In the genomic region with DNA sequence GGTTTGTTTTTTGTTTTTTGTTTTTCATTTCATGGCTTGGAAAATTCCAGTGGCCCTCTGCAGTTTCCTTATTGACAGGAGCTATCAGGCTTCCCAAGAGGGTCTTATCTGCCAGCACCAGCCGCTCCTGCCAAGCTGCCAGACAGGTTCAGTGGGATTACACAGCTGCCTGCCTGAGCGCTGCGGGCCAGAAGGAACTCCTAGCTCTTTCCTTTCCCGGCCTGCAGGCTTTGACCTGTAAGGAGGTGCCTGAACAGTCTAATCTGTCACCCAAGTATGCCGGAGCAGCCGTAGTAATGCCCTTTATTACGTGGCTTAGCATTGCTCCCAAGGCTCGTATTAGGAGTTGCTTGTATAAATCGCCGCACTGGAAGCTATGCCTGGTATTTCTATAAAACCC, we compare ENCODE assay signal across 8 mouse cellular contexts. TPM values are rescaled to one million over a fixed set of nuclear protein-coding genes. Genes with fewer than 3 reads are reported as not detected.
A peak's percentile ranks its signal among the peaks of the same experiment; 100 is the strongest.
DNase-seq lines count a peak whose midpoint lies in the region; ATAC-seq lines count a peak whose summit lies in the region.

No protein-coding gene starts in this region.

- peaks cover 43% of the 10 kb centered on the region for H3K27me3 ChIP-seq in hindbrain, embryonic 10.5 days (ENCODE audit: insufficient read depth, poor library complexity, severe bottlenecking)
- H3K27me3 ChIP-seq in limb, embryonic 13.5 days: peaks cover 19% of the 10 kb centered on the region
- peaks cover 36% of the 10 kb centered on the region for H3K27me3 ChIP-seq in midbrain, embryonic 13.5 days

- H3K4me1 ChIP-seq in hindbrain, embryonic 10.5 days (replicated peaks): peaks cover 28% of the 10 kb centered on the region
- peaks cover 37% of the 10 kb centered on the region for H3K4me1 ChIP-seq in limb, embryonic 13.5 days
- peaks cover 24% of the 10 kb centered on the region for H3K4me1 ChIP-seq in midbrain, embryonic 13.5 days (replicated peaks)

- no peaks in the 10 kb centered on the region for H3K9me3 ChIP-seq in hindbrain, embryonic 10.5 days
- H3K9me3 ChIP-seq in limb, embryonic 13.5 days: no peaks in the 10 kb centered on the region
- no peaks in the 10 kb centered on the region for H3K9me3 ChIP-seq in midbrain, embryonic 13.5 days

- peak; percentile 89; the same call in 1 of the 2 replicates for ATAC-seq in limb, embryonic 13.5 days (ENCODE audit: low FRiP score, low read depth)
- peak; percentile 90 for ATAC-seq in midbrain, embryonic 13.5 days
- ATAC-seq in activated CD4-positive, CD25-positive, alpha-beta regulatory T cell, adult 4 months: no peak

- no peak overlapping the region; the same call in 1 of the 2 replicates for H3K27ac ChIP-seq in hindbrain, embryonic 10.5 days
- no peak overlapping the region for H3K27ac ChIP-seq in limb, embryonic 13.5 days
- H3K27ac ChIP-seq in midbrain, embryonic 13.5 days: no peak overlapping the region

- WGBS in hindbrain, embryonic 10.5 days: 13% methylated on average over 10 of the region's 10 CpGs
- 2% methylated on average over 10 of the region's 10 CpGs for WGBS in limb, embryonic 13.5 days
- WGBS in midbrain, embryonic 13.5 days: 10% methylated on average over 10 of the region's 10 CpGs

- 0 out of 2 replicates have a peak overlapping the region, but pooled peaks have one; percentile 11 for H3K4me3 ChIP-seq in hindbrain, embryonic 10.5 days
- 0 out of 2 replicates have a peak overlapping the region, but pooled peaks have one; percentile 17 for H3K4me3 ChIP-seq in limb, embryonic 13.5 days
- H3K4me3 ChIP-seq in midbrain, embryonic 13.5 days (replicated peaks): peak overlapping the region; percentile 12; the same call in 1 of the 2 replicates

- peak; percentile 52 to 80 for DNase-seq in urinary bladder, adult 18-20 months (ENCODE audit: low spot score in 2 of 2)
- DNase-seq in urinary bladder, postnatal 10 days (ENCODE audit: low spot score): no peak
- peak; percentile 57 for DNase-seq in hindbrain, embryonic 10.5 days (ENCODE audit: low spot score)
- DNase-seq in Muller cell, postnatal 12 days (ENCODE audit: inconsistent ontology term): no peak
- no peak for DNase-seq in frontal cortex, postnatal 25 days (ENCODE audit: low spot score in 2 of 2)

- H3K9ac ChIP-seq in limb, embryonic 13.5 days: no peak overlapping the region
- H3K9ac ChIP-seq in midbrain, embryonic 13.5 days (replicated peaks): no peak overlapping the region

- H3K4me2 ChIP-seq in limb, embryonic 13.5 days (replicated peaks): peak overlapping the region; percentile 51
- H3K4me2 ChIP-seq in midbrain, embryonic 13.5 days (replicated peaks): peak overlapping the region; percentile 35

- no peaks in the 10 kb centered on the region for H3K36me3 ChIP-seq in hindbrain, embryonic 10.5 days
- H3K36me3 ChIP-seq in limb, embryonic 13.5 days: no peaks in the 10 kb centered on the region
- no peaks in the 10 kb centered on the region for H3K36me3 ChIP-seq in midbrain, embryonic 13.5 days

RNA-seq across cellular contexts. Expression of a gene that starts 23.2 kb away (rescaled TPM):
- 0.92 and 1.3 TPM in 2 replicates for polyA plus RNA-seq in hindbrain, embryonic 10.5 days (2016; fragmentation: Nextera tagmentation; extraction: Ambion mirVana)
- polyA plus RNA-seq in limb, embryonic 13.5 days (2015; fragmentation: Nextera tagmentation; extraction: Ambion mirVana): 1.9 and 2.3 TPM in 2 replicates
- 0.39 and 0.52 TPM in 2 replicates for polyA plus RNA-seq in midbrain, embryonic 13.5 days (2015; fragmentation: Nextera tagmentation; extraction: Ambion mirVana)
- not detected for polyA plus RNA-seq in activated CD4-positive, CD25-positive, alpha-beta regulatory T cell, adult 4 months (2017; shearing (Covaris generic))

RNA-seq across cellular contexts. Expression of a gene that starts 26.7 kb away (rescaled TPM):
- polyA plus RNA-seq in hindbrain, embryonic 10.5 days (2016; fragmentation: Nextera tagmentation; extraction: Ambion mirVana): 54.7 and 56.4 TPM in 2 replicates
- polyA plus RNA-seq in limb, embryonic 13.5 days (2015; fragmentation: Nextera tagmentation; extraction: Ambion mirVana): 48.6 and 51.3 TPM in 2 replicates
- polyA plus RNA-seq in midbrain, embryonic 13.5 days (2015; fragmentation: Nextera tagmentation; extraction: Ambion mirVana): 70.0 and 73.0 TPM in 2 replicates
- polyA plus RNA-seq in activated CD4-positive, CD25-positive, alpha-beta regulatory T cell, adult 4 months (2017; shearing (Covaris generic)): 10 to 100 TPM; 14.2 to 21.6 TPM

RNA-seq across cellular contexts. Expression of a gene that starts 41.9 kb away (rescaled TPM):
- 48.4 and 48.5 TPM in 2 replicates for polyA plus RNA-seq in hindbrain, embryonic 10.5 days (2016; fragmentation: Nextera tagmentation; extraction: Ambion mirVana)
- polyA plus RNA-seq in limb, embryonic 13.5 days (2015; fragmentation: Nextera tagmentation; extraction: Ambion mirVana): 50.8 and 51.3 TPM in 2 replicates
- 36.0 and 40.0 TPM in 2 replicates for polyA plus RNA-seq in midbrain, embryonic 13.5 days (2015; fragmentation: Nextera tagmentation; extraction: Ambion mirVana)
- 10 to 100 TPM; 51.9 to 53.0 TPM for polyA plus RNA-seq in activated CD4-positive, CD25-positive, alpha-beta regulatory T cell, adult 4 months (2017; shearing (Covaris generic))

Comparison
In these comparisons a context has a peak if more than half of its experiments do, and no peak if none do; other contexts are left out.
1. DNase-seq: peak in urinary bladder, adult 18-20 months (2 of 2) and hindbrain, embryonic 10.5 days (single experiment); none in urinary bladder, postnatal 10 days (single experiment), Muller cell, postnatal 12 days (single experiment) and frontal cortex, postnatal 25 days (0 of 2).
2. Peak in every context shown above with its lines, with median percentiles within 50 percentile points of each other: H3K4me3 ChIP-seq.